Mouse (Mus musculus) megakaryocyte, embryonic 14.5 days (primary cell): ENCODE measurements at regions not wholly inside any gene's neighbourhood (a gene's known extent, or its start where the extent isn't known, plus 50 kb on each side); places are given as distances from the start of the nearest gene placed in this dataset.

Experiments used
- FLI1 ChIP-seq: IDR thresholded peaks from 2 replicates; pipeline ENCODE4 v1.6.1; 2012; ENCODE audit warnings: low read length, inconsistent platforms, mixed read lengths
- GATA1 ChIP-seq: IDR thresholded peaks from 3 replicates; pipeline ENCODE4 v1.6.1; 2012; ENCODE audit warnings: mixed read lengths, low read length, inconsistent platforms, borderline replicate concordance

DNA sequence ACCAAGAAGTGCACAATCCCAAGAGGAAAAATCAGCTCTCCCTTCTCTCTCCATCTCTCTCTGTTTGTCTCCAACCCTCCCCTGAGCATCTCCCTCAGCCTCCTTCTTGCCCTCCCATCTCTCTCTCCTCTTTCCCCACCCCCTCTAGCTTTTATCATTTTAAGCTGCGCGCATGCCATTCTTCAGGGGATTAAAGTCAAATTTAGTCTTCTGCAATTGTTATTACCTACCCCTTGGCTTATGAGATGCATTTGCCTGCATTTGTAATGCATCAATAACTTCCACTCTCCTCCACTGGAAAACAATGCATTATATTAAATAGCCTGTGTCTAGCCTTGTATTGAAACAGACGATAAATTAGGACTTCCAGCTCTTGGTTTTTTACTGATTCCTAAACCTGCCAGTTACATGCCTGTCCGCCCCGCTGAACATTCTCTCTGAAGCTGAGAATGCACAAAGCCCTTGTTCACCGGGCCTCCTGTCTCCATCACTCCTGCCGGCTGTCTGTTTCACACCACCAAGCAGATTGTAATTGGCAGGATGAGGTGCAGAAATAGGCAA lies 429.6 kb downstream of the Prss52 start:
- no peak for TF ChIP-seq GATA1
- TF ChIP-seq FLI1, result no peak
